Mouse (Mus musculus) ES-E14 (cell line): ENCODE data around the gene Hacd3. TPM values are rescaled to one million over a fixed set of nuclear protein-coding genes. Genes with fewer than 3 reads are reported as not detected.

Experiments
- DNase-seq: peaks from one replicate; pipeline ENCODE4 v3.0.0-alpha.2; 2013; ENCODE audit warnings: low read depth, low spot score
- H3K27ac ChIP-seq: 2 replicates; pipeline ENCODE4 v1.5.1; 2012; ENCODE audit warnings: low read depth, mild to moderate bottlenecking, low read length, moderate library complexity, mixed read lengths; ENCODE audit not compliant: poor library complexity, insufficient read depth, severe bottlenecking
- H3K36me3 ChIP-seq: 2 replicates; pipeline ENCODE4 v1.6.1; 2012; ENCODE audit warnings: mild to moderate bottlenecking, low read length, moderate library complexity, mixed read lengths; ENCODE audit not compliant: control insufficient read depth, poor library complexity, insufficient read depth, severe bottlenecking
- H3K4me1 ChIP-seq, 2 experiments: fragments of 150-350 bp in 1 of 2; sonication (generic) in 1 of 2; 2 replicates each; pipeline ENCODE4 v1.6.1; 2012; ENCODE audit warnings: low read length in 2 of 2, mild to moderate bottlenecking in 1 of 2, mixed read lengths in 1 of 2; ENCODE audit not compliant: control insufficient read depth in 2 of 2, insufficient read depth in 2 of 2, poor library complexity in 1 of 2
- H3K4me3 ChIP-seq, 2 experiments: fragments of 150-350 bp in 1 of 2; sonication (generic) in 1 of 2; 2 replicates each; pipeline ENCODE4 v1.5.1; 2012; ENCODE audit warnings: low read length in 2 of 2, low read depth in 1 of 2, mild to moderate bottlenecking in 1 of 2, mixed read lengths in 1 of 2; ENCODE audit not compliant: insufficient read depth in 1 of 2, poor library complexity in 1 of 2, severe bottlenecking in 1 of 2
- H3K9ac ChIP-seq: 2 replicates; pipeline ENCODE4 v1.6.1; 2012; ENCODE audit warnings: low read depth, mild to moderate bottlenecking, low read length, mixed read lengths; ENCODE audit not compliant: poor library complexity, insufficient read depth, severe bottlenecking
- H3K9me3 ChIP-seq: fragments of 150-350 bp; sonication (generic); 2 replicates; pipeline ENCODE4 v1.6.1; 2012; ENCODE audit warnings: low read depth, mild to moderate bottlenecking, low read length; ENCODE audit not compliant: control insufficient read depth, insufficient read depth
- CHD2 ChIP-seq: IDR thresholded peaks from 2 replicates; pipeline ENCODE4 v1.6.1; 2014; ENCODE audit warnings: mild to moderate bottlenecking, low read depth, low read length, inconsistent platforms
- HCFC1 ChIP-seq: IDR thresholded peaks from 2 replicates; pipeline ENCODE4 v1.6.1; 2012; ENCODE audit warnings: low read length, inconsistent platforms, borderline replicate concordance; ENCODE audit not compliant: insufficient read depth
- MAFK ChIP-seq: IDR thresholded peaks from 2 replicates; pipeline ENCODE4 v1.6.1; 2014; ENCODE audit warnings: mild to moderate bottlenecking, low read depth, low read length, inconsistent platforms; ENCODE audit not compliant: insufficient read depth
- ZC3H11A ChIP-seq: IDR thresholded peaks from 2 replicates; pipeline ENCODE4 v1.6.1; 2012; ENCODE audit warnings: low read depth, mild to moderate bottlenecking, inconsistent platforms, low read length, borderline replicate concordance
- ZNF384 ChIP-seq: IDR thresholded peaks from 2 replicates; pipeline ENCODE4 v1.6.1; 2012; ENCODE audit warnings: low read depth, low read length, inconsistent platforms
- in situ Hi-C, 2 experiments: fragments of 600-800 bp; cut with MboI; formaldehyde crosslinking; loops; one replicate each; pipeline ENCODE4 v1.15.1; 2025; ENCODE audit warnings: low sequenced_read_pairs in 2 of 2, inconsistent platforms in 1 of 2; ENCODE audit not compliant: unreplicated experiment in 2 of 2
- total RNA-seq: library from RNA; depleted of rRNA; stranded (reverse); fragments of 300-350 nt; gene quantifications from 2 replicates; pipeline ENCODE4 v1.2.3, GENCODE M21; 2012

Hacd3 gene
- total RNA-seq, 1 experiment = 50.1 TPM

DNA sequence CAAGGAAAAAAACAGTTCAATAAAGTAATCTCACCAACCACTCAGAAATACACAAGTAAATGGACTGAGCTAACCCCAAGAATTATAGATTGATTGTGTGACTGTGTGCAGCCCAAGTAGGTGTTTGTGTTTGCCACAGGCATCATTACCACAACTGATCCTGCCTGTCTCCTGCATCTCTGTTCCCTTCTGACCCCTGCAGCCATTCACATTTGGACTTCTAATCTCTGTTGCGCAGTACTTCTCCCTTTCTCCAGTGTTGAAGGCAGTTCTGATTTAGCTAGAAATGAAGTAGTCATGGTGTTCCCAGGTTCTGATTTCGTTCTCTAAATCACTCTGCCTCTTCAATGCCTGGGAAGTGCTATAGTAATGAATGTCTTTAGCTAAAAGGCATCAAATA lies 33.8 kb downstream of the Hacd3 start:
- TF ChIP-seq CHD2 = no peak
- no peak for TF ChIP-seq MAFK
- TF ChIP-seq ZNF384 = no peak
- no peak for TF ChIP-seq ZC3H11A
- no peak for TF ChIP-seq HCFC1
- Histone ChIP-seq H3K4me3 (no peak overlapping the region), H3K4me1 (no peaks in the 10 kb centered on the region), H3K27ac (no peak overlapping the region), H3K9ac (no peak overlapping the region), H3K36me3 (peaks cover 27% of the 10 kb centered on the region), H3K9me3 (no peaks in the 10 kb centered on the region)
- no peak for DNase-seq
- in situ Hi-C loops = no loop called here

DNA sequence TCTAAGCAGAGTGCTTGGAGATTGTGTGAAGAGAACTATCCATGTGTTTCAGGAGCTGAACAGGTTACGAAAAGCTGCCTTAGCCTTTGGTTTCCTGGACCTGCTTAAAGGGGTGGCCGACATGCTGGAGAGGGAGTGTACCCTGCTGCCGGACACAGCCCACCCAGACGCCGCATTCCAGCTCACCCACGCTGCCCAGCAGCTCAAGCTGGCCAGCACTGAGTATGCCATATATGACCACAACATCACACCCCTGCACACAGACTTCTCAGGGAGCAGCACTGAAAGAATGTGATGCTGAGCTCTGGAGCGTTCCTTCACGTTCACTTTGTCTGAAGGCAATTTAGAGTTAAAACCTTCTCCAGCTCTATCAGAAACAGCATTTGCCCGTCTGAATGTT lies 35.7 kb downstream of the Hacd3 start:
- in situ Hi-C loops = no loop called here
- no peak overlapping the region for H3K9ac ChIP-seq
- H3K36me3 ChIP-seq = peaks cover 33% of the 10 kb centered on the region
- no peak overlapping the region for H3K4me3 ChIP-seq
- peaks cover 0 to 4% of the 10 kb centered on the region in 2 experiments; a peak in 2 of 4 replicates for H3K4me1 ChIP-seq
- H3K27ac ChIP-seq = peak overlapping the region; percentile 42; the same call in 1 of the 2 replicates
- DNase-seq = no peak
- no peaks in the 10 kb centered on the region for H3K9me3 ChIP-seq
- TF ChIP-seq HCFC1 = no peak
- TF ChIP-seq CHD2 = no peak
- TF ChIP-seq ZNF384 = no peak
- no peak for TF ChIP-seq ZC3H11A
- no peak for TF ChIP-seq MAFK

DNA sequence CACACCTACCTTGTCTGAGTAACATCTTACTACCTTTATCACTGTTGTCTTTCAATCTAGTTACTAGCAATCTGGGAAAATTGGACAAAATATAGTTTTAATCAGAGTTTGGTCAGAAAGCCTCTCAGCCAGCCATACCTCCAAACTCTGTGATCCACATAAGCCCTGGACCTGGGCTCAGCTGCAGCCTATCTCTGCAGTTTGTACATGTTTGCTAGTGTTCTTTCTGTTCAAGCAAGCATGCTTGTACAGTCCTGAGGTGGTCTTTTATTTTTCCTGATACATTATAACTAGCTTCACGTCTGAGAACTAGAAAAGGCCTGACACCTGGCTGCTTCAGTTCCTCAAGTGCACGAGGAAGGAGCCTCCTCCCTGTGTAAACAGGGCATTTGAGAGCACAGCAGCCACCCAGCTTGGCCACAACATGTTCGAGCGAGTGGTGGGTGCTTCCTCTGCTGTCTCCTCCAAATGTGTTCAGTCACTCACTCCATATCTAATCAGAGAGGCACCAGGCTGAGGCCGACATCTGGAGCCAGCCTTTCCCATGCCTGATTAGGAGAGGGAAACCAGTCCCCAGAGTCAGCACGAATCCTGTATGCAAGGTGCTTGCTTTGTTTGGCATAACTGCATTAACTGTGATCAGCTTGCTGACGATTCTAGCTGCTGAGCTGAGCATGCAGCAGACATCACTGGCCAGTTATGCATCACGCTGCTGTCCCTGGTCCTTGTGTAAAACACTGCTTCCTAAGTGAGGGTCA lies 36.3 kb downstream of the Hacd3 start:
- H3K27ac ChIP-seq = no peak overlapping the region

DNA sequence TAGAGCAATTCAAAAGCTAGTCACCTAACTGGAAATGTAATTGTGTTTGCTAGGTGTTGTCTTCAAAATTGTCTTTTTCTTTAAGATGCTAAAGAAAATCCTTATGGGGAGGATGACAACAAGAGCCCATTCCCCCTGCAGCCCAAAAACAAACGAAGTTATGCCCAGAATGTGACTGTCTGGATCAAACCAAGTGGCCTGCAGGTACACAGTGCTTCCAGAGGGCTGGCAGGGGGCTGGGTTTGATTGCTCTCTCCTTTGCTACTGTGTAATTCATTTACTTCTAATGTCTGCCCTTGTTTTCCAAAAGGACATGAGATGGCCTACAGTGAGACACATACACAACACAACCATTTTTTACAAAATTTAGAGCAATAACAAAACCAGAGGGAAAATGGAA lies 39.6 kb downstream of the Hacd3 start:
- in situ Hi-C loops = no loop called here
- Histone ChIP-seq H3K9me3 (no peaks in the 10 kb centered on the region), H3K9ac (no peak overlapping the region), H3K4me1 (peaks cover 0 to 5% of the 10 kb centered on the region in 2 experiments; a peak in 2 of 4 replicates), H3K27ac (no peak overlapping the region; the same call in 1 of the 2 replicates), H3K4me3 (no peak overlapping the region), H3K36me3 (peaks cover 45% of the 10 kb centered on the region)
- no peak for TF ChIP-seq CHD2
- DNase-seq = no peak

More for the DNA sequence above, 36.3 kb downstream of the Hacd3 start:
- TF ChIP-seq HCFC1 = no peak
- H3K36me3 ChIP-seq = peaks cover 37% of the 10 kb centered on the region
- no peaks in the 10 kb centered on the region for H3K9me3 ChIP-seq
- H3K4me1 ChIP-seq = peaks cover 0 to 5% of the 10 kb centered on the region in 2 experiments; a peak in 2 of 4 replicates
- no peak overlapping the region for H3K4me3 ChIP-seq
- DNase-seq = no peak
- no peak overlapping the region for H3K9ac ChIP-seq
- in situ Hi-C loops = no loop called here

DNA sequence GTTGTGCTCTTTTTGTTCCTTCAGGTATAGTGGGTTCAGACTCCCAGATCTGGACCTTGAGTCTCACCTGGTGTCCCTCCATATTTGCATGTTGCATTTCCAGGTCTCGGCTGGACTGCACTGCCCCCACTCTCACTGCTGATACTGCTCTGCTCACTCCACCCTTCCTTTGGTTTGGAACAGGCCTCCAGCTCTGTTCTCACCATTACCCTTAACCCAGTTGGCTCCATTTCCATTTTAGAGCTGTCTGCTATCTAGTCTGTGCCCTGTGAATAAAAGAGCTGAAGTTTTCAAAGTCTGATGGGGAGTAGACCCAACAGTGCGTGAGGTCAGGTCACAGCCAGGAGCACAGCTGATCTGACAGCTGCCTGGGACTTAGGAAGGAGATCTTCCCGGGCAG lies 40.9 kb downstream of the Hacd3 start:
- TF ChIP-seq MAFK (no peak), ZC3H11A (no peak), HCFC1 (no peak), ZNF384 (no peak), CHD2 (no peak)
- Histone ChIP-seq H3K36me3 (peaks cover 42% of the 10 kb centered on the region), H3K4me3 (no peak overlapping the region), H3K4me1 (peaks cover 0 to 5% of the 10 kb centered on the region in 2 experiments; a peak in 2 of 4 replicates), H3K9me3 (no peaks in the 10 kb centered on the region), H3K27ac (no peak overlapping the region), H3K9ac (no peak overlapping the region)
- in situ Hi-C loops = no loop called here
- DNase-seq = no peak
